Mouse (Mus musculus): ENCODE measurements around the gene Hist1h2ac.
A peak's percentile ranks its signal among the peaks of the same experiment; 100 is the strongest.
"Not testable (repeated sequence)": the region's sequence is repeated elsewhere in the genome, so short reads cannot be mapped to it uniquely, and the experiment has no call there.

The Hist1h2ac gene

DNA sequence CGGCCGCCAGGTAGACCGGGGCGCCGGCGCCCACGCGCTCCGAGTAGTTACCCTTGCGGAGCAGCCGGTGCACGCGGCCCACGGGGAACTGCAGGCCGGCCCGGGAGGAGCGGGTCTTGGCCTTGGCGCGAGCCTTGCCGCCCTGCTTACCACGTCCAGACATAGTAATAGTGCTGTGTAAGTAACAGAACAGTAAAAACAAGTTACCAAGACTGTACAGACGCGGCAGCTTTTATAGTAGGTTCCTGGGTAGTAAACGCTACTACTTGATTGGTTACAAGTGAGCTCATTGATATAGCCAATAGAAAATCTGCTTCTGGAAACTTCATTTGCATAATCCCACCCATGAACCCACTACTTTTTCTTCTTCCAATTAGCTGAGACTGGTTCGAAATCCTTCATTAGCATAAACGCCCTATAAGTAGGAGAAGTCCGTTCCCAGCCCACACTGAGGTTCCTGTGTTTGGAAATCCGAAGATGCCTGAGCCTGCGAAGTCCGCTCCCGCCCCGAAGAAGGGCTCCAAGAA lies at the start of gene Hist1h2ac, which contains the start of gene Hist1h2bc:
Hist1h2ac (minus strand) TSS at position 194 of the 527 bp plus-strand sequence.
Hist1h2bc (plus strand) TSS at position 445 of the 527 bp plus-strand sequence.
- peak; percentile 98 for DNase-seq (ENCODE audit: low spot score)

DNA sequence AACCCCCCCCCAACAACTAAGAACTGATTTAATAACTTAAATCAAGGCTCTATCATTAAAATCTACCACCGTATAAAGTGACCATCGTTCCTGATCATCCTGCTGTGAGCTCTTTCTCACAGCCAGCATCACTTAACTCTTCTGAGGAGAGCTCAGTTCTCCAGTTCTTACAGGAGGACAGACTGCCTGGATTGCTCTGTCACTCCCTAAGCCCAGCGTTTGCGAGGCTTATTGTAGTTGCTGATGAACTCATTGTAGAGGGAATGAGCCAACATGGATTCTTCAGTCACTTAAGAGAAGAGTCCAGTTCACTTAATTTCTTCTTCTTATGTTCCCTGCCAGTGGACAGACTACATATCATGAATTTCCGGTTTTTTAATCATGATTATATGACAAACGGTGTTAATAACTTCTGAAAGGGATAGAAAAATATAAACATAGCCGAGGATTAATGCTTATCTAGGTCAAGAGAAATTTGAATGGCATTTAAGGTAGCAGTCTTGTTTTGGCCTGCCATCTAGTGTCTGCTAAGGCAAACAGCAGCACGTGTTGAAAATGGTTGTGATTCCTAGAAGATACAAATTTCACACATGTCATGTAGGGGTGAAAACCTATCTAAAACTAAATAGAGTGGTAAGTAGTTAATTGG lies 48.5 kb upstream of the Hist1h2ac start:
- DNase-seq (ENCODE audit: low spot score), result peak; percentile 38

DNA sequence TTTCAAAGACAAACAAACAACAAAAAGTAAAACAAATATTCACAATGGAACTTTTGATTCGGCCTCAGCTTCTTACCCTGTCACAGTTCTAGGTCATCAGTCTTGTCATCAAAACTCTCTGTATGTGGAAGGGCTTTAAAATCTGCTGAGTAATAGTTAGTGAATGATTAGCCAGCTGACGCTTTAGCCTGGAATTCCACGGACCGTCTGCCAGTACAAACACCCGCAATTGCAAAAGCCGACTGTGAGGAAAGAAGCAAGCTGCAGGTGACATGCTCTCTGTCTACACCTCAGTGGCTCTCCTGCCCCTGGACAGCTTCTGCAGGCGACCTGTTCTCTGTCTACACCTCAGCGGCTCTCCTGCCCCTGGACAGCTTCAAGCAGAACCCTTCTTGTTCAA lies 46.7 kb upstream of the Hist1h2ac start:
- no peak for DNase-seq (ENCODE audit: low spot score)

DNA sequence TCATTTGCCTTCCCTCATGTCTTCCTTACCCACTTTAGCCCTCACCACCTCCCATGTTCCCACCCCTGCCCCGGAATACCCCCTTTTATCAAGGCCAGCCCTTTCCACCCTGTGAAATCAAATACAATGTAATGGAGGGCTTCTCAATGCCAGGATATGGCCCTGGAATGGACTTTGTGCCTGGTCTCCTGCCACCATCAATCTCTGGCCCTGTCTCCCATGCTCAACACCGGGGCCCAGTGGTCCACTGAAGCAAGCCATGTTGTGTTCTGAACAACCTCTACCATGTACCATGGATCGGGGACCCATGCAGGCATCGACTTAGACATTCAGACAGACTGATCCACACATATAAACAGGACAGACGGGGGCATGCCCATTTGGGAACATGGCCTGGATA lies 46.0 kb upstream of the Hist1h2ac start:
- DNase-seq (ENCODE audit: low spot score), result no peak

DNA sequence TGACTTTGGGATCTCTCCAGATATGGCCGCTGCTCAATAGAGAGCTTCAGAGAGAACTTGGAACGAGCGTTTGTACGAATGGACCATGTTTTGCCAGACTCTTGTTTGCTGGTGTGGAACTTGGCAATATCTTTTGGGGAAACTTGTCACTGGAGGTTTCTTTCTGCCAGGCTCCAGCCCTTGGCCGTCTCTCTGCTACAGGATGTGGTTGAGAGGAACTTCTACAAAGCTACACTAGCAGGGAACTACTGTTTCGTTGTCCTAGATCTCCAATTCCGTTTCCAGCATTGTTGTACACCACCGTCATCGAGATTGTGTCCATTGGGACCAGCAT lies 45.4 kb upstream of the Hist1h2ac start:
- no peak for DNase-seq (ENCODE audit: low spot score)

DNA sequence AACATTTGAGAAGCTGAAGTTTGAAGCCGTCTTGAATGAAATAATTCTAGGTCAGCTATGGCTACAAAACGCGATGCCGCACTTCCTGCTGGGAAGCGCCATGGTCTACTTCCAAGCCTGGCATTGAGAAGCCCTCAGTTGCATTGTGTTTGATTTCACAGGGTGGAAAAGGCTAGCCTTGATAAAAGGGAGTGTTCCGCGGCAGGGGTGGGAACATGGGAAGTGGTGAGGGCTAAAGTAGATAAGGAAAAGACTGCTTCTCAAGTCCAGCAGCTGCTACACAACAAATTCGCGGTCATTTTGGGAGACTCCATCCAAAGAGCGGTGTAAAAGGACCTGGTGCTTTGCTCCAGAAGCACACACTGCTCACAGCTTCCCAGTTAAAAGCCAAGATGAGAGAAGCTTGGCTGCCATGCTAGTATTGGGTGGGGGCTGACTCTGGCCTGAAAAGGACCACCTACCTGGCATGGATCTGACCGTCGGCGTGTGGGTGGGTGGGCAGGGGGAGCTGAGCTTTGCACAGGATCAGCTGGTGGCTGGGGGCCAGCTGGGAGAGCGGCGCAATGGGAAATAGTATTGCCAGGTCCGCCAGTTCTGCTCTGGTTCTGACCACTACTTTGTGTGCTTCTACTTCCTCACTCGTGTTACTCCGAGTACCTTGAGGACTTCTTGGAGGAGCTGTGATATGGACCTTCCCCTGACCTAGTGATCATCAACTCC lies 44.9 kb upstream of the Hist1h2ac start:
- no peak for DNase-seq (ENCODE audit: low spot score)

DNA sequence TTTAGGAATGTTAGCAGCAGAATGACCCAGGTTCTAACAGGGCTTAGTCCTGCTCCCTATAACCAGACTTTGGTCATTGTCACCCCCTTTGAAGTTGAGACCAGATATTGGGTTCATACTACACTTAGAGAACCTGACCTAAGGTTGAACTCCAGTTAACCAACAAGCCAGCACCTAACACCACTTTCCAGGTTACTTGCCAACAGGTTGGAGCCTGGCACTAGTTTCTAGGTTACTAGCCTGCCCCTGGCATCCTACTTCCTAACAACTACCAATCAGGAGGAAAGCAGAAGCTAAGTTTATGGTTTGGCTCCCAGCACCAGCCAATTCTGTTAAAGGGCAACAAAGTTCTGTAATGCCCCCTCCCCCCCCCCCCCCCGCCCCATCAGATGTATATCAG lies 41.5 kb upstream of the Hist1h2ac start:
- no peak for DNase-seq (ENCODE audit: low spot score)

DNA sequence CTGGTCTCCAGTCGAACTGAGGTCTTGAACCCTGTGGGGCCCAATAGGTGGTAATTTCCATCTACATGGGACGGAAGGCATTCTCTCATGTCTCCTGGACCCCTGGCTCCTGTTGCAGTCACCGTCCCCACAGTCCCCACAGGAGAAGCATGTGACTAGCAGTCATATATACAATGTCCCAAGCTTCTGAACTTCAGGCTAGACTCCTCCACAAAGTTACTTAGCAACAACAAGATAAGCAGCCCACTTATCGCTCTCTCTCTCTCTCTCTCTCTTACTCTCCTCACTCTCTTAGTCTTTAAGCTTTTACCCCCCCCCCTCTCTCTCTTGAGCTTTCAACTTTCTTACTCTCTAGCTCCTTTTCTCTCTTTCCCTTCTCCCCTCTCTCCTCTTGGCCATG lies 40.5 kb upstream of the Hist1h2ac start:
- no peak for DNase-seq (ENCODE audit: low spot score)

DNA sequence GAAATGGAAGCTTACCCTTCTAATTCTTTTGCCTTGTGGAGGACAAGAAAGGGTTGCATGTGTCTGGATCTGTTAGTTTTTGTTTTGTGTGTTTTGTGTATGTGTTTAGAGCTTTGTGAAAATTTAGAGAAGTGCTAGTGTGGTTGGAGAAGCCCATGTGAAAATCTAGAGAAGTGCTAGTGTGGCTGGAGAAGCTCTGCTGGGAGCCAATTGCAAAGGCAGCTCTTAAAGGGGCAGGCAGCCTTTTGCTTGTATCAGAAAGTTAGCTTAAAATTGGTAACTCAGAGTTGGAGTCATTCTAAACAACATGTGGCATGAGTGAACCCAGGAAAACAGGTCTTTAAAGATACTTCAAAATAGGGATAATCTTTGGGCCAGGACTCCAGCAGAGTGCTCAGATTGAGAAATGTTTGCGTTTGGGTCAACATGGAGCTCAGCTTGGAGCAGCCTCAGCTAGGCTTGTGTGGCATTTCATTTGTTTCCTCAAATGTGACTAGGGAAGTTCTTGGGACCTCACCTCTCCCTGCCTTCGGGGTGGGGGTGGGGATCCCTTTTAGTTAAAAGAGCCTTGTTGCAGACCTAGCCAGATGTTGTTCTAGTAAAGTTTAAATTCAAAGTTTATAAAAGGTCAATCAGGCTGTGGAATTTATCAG lies 34.0 kb upstream of the Hist1h2ac start:
- not testable (repeated sequence) for DNase-seq (ENCODE audit: low spot score)

DNA sequence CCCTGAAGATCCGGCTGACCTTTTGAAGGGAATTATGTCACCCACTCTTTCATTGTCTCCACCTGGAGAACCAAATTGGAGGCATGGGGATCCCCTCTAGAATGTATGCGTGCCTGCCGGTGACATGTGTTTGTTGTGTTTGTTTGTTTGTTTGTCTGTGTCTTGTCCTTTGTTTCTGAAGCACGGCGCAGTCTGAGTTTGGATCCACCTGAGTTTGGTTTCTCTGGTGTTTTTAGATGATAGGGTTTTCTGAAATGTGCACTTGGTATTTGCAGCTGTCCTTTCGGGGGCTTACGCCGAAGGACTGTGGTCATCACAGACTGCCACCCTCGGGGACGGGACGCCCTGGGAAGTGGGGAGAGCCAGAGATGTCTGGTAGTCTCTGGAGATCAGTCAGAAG lies 33.4 kb upstream of the Hist1h2ac start:
- no peak for DNase-seq (ENCODE audit: low spot score)

DNA sequence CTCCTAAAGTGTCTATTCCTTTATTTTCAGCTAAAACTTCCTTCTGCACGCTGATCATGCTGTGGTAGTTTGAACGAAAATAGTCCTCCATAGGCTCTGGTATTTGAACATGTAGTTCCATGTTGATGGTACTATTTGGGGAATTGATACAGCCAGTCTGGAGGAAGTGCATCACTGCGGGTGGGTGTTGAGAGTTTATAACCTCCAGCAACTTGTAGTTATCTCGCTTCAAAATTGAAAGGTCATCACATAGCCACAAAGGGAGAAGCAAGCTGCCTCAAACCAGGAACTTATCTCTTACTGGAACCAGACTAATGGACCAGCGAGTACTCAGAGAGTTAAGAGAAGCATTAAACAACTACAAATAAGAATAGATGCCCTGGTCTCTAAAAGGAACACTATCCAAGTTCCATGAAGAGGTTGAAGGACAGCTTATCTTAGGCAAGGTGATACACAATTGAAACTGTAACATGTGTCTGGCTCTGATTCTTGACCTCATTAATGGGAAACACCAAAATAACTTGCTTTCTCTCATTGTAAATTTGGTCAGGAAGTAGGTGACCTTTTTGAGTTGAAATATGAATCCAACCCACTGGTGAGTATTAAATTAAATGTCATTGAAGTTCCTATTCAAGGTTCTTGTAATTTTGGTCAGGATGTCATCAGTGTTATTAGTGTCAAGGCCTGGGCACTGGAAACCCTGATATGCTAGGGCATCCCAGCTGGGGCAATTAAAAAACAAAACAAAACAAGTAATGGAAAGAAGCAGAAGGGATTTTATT lies 32.7 kb upstream of the Hist1h2ac start:
- DNase-seq (ENCODE audit: low spot score), result no peak

DNA sequence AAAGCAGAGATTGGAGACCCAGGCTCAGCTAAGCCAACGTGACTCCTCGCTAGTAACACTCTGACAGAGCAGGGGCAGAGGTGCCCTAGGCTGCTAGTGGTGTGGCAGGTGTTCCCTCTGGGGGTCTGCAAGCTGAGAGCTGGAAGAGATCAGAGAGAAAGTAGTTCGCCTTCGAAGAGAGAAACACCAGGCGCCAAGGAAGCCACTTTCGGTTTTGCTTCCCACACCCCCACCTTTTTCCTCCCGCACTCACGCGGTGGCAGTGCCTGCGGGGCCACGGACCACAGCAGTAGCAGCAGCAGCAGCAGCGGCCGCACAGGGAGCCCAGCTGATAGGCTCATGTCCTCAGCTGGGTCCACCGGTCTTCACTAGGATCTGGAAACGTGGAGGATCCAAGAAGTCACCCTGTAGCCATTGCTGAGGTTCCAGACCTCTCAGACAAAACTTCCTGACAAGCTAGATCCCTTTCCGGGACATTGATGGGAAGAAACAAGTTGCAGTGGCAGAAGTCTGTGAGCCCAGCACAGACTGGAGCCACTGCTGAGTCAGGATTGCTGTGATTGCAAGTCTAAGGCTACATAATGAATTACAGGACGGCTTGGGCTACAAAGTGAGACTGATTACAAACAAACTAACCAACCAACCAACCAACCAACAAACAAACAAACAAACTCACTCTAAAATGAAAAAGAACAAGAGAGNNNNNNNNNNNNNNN lies 26.8 kb upstream of the Hist1h2ac start, which contains the start of gene Hfe:
Hfe (minus strand) TSS at position 481 of the 716 bp plus-strand sequence.
- no peak for DNase-seq (ENCODE audit: low spot score)

DNA sequence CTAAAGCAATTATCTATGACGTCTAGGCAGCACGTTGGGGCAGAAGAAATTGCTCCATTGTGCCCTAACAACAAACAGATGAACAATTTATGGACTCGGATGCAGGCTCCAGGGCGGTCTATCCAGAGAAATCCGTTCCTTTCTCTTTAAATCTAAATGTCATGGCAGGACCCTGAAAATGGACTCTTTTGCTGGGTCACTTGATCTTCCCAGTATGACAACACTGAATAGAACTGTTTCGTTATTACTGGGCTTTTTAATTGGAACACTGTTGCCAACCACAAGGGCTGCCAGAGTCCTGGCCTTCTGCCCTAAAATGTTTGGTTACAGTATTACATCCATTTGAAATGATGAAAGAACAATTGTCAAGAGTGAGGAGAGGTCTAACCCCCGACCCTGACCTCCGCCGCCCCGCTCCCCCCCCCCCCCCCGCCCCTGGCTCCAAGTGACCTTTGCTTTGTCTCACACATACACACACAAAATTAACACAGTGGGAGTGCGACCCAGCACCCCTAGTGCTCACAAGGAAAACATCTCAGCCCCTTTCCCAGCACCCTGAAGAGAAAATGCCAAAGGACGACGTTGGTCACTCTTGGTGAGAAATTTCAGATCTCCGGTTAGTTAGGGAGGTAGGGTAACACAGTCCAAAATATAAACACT lies 26.1 kb upstream of the Hist1h2ac start:
- no peak for DNase-seq (ENCODE audit: low spot score)

DNA sequence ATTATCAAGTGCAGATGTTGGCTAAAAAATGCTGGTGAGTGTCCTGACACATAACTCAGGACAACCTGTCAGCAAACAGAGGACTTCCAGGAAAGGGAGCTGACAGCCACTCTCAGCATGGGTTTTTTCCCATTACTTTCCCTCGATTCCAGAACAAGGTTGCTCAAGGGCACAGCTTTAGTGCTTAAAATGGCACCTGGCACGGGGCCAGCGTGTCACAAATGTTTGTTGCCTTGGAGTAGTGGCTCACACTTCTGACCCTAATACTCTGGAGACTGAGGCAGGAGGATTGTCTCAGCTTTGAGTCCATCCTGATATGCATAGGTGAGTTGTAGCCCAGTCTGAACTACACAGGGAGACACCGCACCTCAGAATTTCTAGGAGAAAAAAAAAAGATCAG lies 24.9 kb upstream of the Hist1h2ac start:
- DNase-seq (ENCODE audit: low spot score), result no peak

DNA sequence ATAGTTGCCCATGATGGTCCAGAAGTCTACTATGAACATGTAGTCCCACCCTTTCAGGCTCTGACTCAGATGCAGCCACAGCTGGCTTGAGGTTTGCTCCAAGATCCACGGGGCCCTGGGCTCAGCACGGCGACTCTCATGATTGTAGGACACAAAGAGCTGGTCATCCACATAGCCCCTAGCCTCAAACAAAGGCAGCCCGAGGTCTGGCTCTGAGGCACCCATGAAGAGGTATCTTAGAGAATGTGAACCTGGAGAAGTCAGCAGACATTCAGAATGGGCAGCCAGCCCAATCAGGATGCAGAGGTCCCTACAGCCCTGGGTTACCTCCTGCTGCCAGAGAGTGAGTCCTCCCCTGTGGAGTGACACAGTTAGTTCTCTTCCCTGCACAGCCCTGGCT lies 24.3 kb upstream of the Hist1h2ac start:
- DNase-seq (ENCODE audit: low spot score), result no peak

DNA sequence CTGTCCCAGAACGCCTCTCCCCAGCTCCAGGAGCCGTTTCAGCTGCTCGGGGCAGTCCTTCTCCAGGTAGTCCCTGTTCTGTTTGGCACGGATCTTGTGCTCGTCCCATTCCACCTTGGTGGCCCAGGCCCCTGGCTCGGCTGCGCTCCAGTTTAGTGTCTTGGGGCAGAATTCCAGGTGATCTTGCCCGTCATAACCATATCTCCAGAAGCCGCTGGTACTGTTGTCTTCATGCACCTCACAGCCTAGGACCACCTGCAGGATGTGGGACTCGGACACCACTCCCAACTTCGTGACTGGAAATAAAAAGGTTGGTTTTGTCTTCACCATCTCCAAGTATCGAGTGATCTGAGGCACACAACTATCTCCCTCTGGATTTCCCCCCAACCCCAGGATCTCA lies 23.0 kb upstream of the Hist1h2ac start:
- no peak for DNase-seq (ENCODE audit: low spot score)

DNA sequence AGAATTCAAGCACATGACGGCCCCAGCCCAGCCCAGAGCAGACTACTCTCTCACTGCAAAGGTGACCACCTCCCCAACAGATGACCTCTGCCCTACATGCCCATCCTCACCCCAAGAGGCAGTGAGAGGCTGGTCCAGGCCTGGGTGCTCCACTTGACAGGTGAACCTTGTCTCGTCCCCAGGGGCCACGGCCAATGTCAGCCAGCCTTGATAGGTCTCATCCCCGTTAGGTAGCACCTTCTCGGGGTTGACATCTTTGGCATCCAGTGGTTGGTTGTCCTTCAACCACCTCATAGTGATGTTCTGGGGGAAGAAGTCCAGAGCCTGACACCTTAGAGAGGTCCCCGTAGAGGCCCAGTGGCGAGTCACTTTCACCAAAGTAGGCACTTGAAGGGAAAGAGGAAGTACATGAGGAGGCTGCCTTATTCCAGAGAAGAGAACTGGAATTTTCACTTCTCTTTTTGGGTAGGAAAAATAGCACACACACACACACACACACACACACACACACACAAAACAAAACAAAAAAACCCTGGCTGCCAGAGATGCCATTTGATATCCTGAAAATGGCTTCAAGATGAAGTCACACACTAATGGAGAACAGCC lies 22.1 kb upstream of the Hist1h2ac start:
- DNase-seq (ENCODE audit: low spot score), result no peak

DNA sequence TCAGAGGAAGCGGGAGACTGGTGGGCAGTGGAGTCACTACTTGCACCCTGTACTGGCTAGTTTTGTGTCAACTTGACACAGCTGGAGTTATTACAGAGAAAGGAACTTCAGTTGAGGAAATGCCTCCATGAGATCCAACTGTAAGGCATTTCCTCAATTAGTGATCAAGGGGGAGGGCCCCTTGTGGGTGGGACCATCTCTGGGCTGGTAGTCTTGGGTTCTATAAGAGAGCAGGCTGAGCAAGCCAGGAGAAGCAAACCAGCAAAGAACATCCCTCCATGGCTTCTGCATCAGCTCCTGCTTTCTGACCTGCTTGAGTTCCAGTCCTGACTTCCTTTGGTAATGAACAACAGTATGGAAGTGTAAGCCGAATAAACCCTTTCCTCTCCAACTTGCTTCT lies 19.1 kb upstream of the Hist1h2ac start:
- not testable (repeated sequence) for DNase-seq (ENCODE audit: low spot score)

DNA sequence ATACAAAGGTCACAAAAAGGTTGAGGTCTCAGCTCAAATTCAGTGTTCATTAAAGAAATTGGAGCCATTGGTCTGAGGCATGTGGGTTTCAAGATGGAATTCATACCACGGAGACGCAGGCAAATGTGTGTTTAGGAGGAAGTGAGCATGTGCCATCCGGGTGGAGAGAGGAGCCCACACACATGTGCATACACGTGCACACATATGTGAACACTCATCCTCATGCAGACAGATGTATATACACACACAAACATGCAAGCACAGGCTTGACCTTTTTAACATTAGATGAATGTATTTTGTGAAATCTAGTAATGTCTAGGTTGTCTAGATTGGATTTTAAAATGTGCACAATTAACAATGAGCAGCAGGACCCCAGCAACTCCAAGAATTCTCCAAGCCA lies 18.5 kb upstream of the Hist1h2ac start:
- no peak for DNase-seq (ENCODE audit: low spot score)

DNA sequence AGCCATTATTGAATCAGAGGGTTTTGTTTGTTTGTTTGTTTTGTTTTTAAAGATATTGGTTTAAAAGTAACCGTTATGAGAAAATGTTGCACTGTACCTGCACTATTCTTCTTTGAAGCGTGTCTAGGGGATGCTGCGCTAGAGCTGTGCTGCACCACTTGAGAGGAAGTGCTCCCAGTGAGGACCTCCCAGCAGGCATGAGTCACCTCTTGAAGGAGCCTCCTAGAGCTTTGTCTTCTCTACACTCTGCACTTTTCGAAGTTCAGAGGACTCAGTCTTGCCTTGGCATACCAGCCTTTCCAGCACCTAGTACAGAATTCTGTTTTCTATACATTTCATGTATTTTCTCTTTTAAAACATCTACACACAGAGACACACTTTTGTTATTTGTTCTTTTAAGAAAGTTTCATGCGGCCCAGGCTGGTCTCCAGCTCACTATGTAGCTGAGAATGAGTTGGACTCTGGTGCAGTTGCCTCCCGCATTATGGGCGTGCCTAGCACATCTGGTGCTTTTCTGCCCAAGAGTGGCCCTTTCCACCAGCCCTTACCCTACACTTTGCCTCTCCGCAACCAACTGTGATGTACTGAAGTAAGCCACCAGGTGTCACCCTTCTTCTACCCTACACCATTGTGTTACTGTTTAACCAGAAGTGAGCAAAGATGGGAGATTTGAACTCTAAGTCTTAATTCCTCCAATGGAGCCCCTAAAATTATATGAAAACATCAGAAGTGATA lies 17.2 kb upstream of the Hist1h2ac start:
- peak; percentile 82 for DNase-seq (ENCODE audit: low spot score)
